Mouse (Mus musculus) kidney, postnatal 0 days (tissue): ENCODE data around the gene Pnrc2. TPM values are rescaled to one million over a fixed set of nuclear protein-coding genes. Genes with fewer than 3 reads are reported as not detected.
A peak's percentile ranks its signal among the peaks of the same experiment; 100 is the strongest.

Experiments
- ATAC-seq: fragments of 200-750 bp; cut with Nextera tagmentation; replicated peaks from 2 replicates; pipeline ENCODE4 v1.8.0; 2017; ENCODE audit warnings: low read depth, moderate number of reproducible peaks, moderate TSS enrichment, moderate library complexity; ENCODE audit not compliant: low FRiP score
- DNase-seq: peaks from one replicate; pipeline ENCODE4 v3.0.0-alpha.2; 2016; ENCODE audit warnings: low spot score
- H3K27ac ChIP-seq: fragments of 300-500 bp; sonication (generic); 2 replicates; pipeline ENCODE4 v1.5.1; 2014; ENCODE audit warnings: mild to moderate bottlenecking
- H3K27me3 ChIP-seq: fragments of 300-500 bp; sonication (generic); 2 replicates; pipeline ENCODE4 v1.6.1; 2014; ENCODE audit warnings: low read length, mixed read lengths; ENCODE audit not compliant: insufficient read depth
- H3K36me3 ChIP-seq: fragments of 300-500 bp; sonication (generic); 2 replicates; pipeline ENCODE4 v1.6.1; 2014; ENCODE audit warnings: low read length, mixed read lengths; ENCODE audit not compliant: insufficient read depth
- H3K4me1 ChIP-seq: fragments of 300-500 bp; sonication (generic); replicated peaks from 2 replicates; pipeline ENCODE4 v1.6.1; 2014; ENCODE audit warnings: antibody characterized with exemption, low read length, mixed read lengths; ENCODE audit not compliant: insufficient read depth
- H3K4me2 ChIP-seq: fragments of 300-500 bp; sonication (generic); 2 replicates; pipeline ENCODE4 v1.6.1; 2014; ENCODE audit warnings: mild to moderate bottlenecking, low read length, moderate library complexity, mixed read lengths
- H3K4me3 ChIP-seq: fragments of 300-500 bp; sonication (generic); replicated peaks from 2 replicates; pipeline ENCODE4 v1.5.1; 2014; ENCODE audit warnings: low read depth, low read length
- H3K9ac ChIP-seq: fragments of 300-500 bp; sonication (generic); 2 replicates; pipeline ENCODE4 v1.6.1; 2014; ENCODE audit warnings: low read depth, low read length
- H3K9me3 ChIP-seq: fragments of 300-500 bp; sonication (generic); replicated peaks from 2 replicates; pipeline ENCODE4 v1.6.1; 2016; ENCODE audit warnings: low read length, inconsistent platforms, mixed read lengths
- CTCF ChIP-seq: IDR thresholded peaks from 2 replicates; pipeline ENCODE4 v1.5.1; 2016; ENCODE audit warnings: antibody characterized with exemption, low read depth, mild to moderate bottlenecking, moderate library complexity
- WGBS: fragments of 180-500 bp; shearing (Covaris S2); extraction: QIAGEN DNeasy Blood & Tissue Kit; methylation state at CpG from one replicate; pipeline ENCODE4 v1.1.7; 2014; 5-methylcytosine and 5-hydroxymethylcytosine counted together
- polyA plus RNA-seq: library from polyadenylated mRNA; unstranded; fragments of >200 nt; fragmentation: Nextera tagmentation; extraction: Ambion mirVana; gene quantifications from 2 replicates; pipeline ENCODE4 v1.2.1, GENCODE M21; 2015

Gene Pnrc2
- polyA plus RNA-seq, 1 experiment from 2014 or later, result 190 TPM

- TF ChIP-seq CTCF, result no peak
Measured at GRCm38 (mm10) chr4:135906633-135907032, 33.0 kb upstream of the Pnrc2 start.

GRCm38 (mm10) chr4:135904810-135905209 lies 31.2 kb upstream of the Pnrc2 start:
- ATAC-seq (no peak), DNase-seq (no peak)
- TF ChIP-seq CTCF, result no peak
- no peaks in the 10 kb centered on the region for H3K27me3 ChIP-seq
- H3K27ac ChIP-seq, result no peak overlapping the region
- no peaks in the 10 kb centered on the region for H3K36me3 ChIP-seq
- no peak overlapping the region for H3K4me2 ChIP-seq
- no peak overlapping the region for H3K4me3 ChIP-seq
- no peaks in the 10 kb centered on the region for H3K9me3 ChIP-seq
- no peak overlapping the region for H3K9ac ChIP-seq
- WGBS, result 58% methylated on average over 1 of the region's 1 CpGs
- no peaks in the 10 kb centered on the region for H3K4me1 ChIP-seq

More at GRCm38 (mm10) chr4:135906633-135907032, 33.0 kb upstream of the Pnrc2 start:
- Histone ChIP-seq H3K9ac (no peak overlapping the region), H3K27me3 (no peaks in the 10 kb centered on the region), H3K36me3 (no peaks in the 10 kb centered on the region), H3K4me1 (no peaks in the 10 kb centered on the region), H3K4me3 (no peak overlapping the region), H3K9me3 (no peaks in the 10 kb centered on the region), H3K27ac (no peak overlapping the region), H3K4me2 (no peak overlapping the region)
- ATAC-seq (no peak), DNase-seq (no peak)
- WGBS, result 59% methylated on average over 3 of the region's 3 CpGs

GRCm38 (mm10) chr4:135902606-135903242 lies 29.1 kb upstream of the Pnrc2 start:
- ATAC-seq, result no peak
- WGBS, result 86% methylated on average over 4 of the region's 4 CpGs

GRCm38 (mm10) chr4:135900008-135900407 lies 26.4 kb upstream of the Pnrc2 start:
- Histone ChIP-seq H3K4me2 (no peak overlapping the region), H3K9ac (no peak overlapping the region), H3K36me3 (no peaks in the 10 kb centered on the region), H3K4me1 (no peaks in the 10 kb centered on the region; the same call in 1 of the 2 replicates), H3K4me3 (no peak overlapping the region), H3K9me3 (no peaks in the 10 kb centered on the region), H3K27ac (no peak overlapping the region), H3K27me3 (no peaks in the 10 kb centered on the region)
- WGBS, result 75% methylated on average over 5 of the region's 5 CpGs
- ATAC-seq (no peak), DNase-seq (no peak)
- no peak for TF ChIP-seq CTCF

More at GRCm38 (mm10) chr4:135902606-135903242, 29.1 kb upstream of the Pnrc2 start:
- H3K36me3 ChIP-seq, result no peaks in the 10 kb centered on the region
- no peaks in the 10 kb centered on the region for H3K9me3 ChIP-seq
- no peak overlapping the region for H3K9ac ChIP-seq
- H3K4me3 ChIP-seq, result no peak overlapping the region
- no peaks in the 10 kb centered on the region; the same call in 1 of the 2 replicates for H3K4me1 ChIP-seq
- H3K4me2 ChIP-seq, result no peak overlapping the region
- no peak overlapping the region for H3K27ac ChIP-seq
- no peaks in the 10 kb centered on the region for H3K27me3 ChIP-seq
- DNase-seq, result no peak
- TF ChIP-seq CTCF, result no peak

- TF ChIP-seq CTCF, result no peak
- H3K9me3 ChIP-seq, result no peaks in the 10 kb centered on the region
- H3K36me3 ChIP-seq, result no peaks in the 10 kb centered on the region
- WGBS, result 84% methylated on average over 7 of the region's 7 CpGs
- no peak overlapping the region for H3K9ac ChIP-seq
- H3K4me1 ChIP-seq, result no peaks in the 10 kb centered on the region; the same call in 1 of the 2 replicates
- ATAC-seq (no peak), DNase-seq (no peak)
- H3K4me3 ChIP-seq, result no peak overlapping the region
- no peak overlapping the region for H3K27ac ChIP-seq
- no peak overlapping the region for H3K4me2 ChIP-seq
- no peaks in the 10 kb centered on the region for H3K27me3 ChIP-seq
Measured at GRCm38 (mm10) chr4:135899050-135899448, 25.4 kb upstream of the Pnrc2 start.

- no peak overlapping the region for H3K27ac ChIP-seq
- WGBS, result 58% methylated on average over 8 of the region's 9 CpGs
- ATAC-seq, result no peak
Measured at GRCm38 (mm10) chr4:135898380-135899049, 24.9 kb upstream of the Pnrc2 start.

More at GRCm38 (mm10) chr4:135898380-135899049, 24.9 kb upstream of the Pnrc2 start:
- TF ChIP-seq CTCF, result no peak
- Histone ChIP-seq H3K4me3 (no peak overlapping the region), H3K36me3 (no peaks in the 10 kb centered on the region), H3K4me1 (no peaks in the 10 kb centered on the region; the same call in 1 of the 2 replicates), H3K27me3 (no peaks in the 10 kb centered on the region), H3K4me2 (no peak overlapping the region), H3K9me3 (no peaks in the 10 kb centered on the region), H3K9ac (no peak overlapping the region)
- DNase-seq, result peak; percentile 37
